Mouse (Mus musculus) regulatory T cell (primary cell): ENCODE data around the gene Ppef2.

ENCODE experiments used
- in situ Hi-C: fragments of 300-600 bp; cut with MboI, MseI; formaldehyde crosslinking; loops from one replicate; pipeline ENCODE4 v1.15.1; 2025; ENCODE audit warnings: high pct_unique_total_duplicates

The Ppef2 gene

GRCm38 (mm10) chr5:92239333-92240232, 16.5 kb downstream of the Ppef2 start:
- in situ Hi-C loops: no loop called here

GRCm38 (mm10) chr5:92234939-92235557, 21.0 kb downstream of the Ppef2 start:
- in situ Hi-C loops: no loop called here

DNA sequence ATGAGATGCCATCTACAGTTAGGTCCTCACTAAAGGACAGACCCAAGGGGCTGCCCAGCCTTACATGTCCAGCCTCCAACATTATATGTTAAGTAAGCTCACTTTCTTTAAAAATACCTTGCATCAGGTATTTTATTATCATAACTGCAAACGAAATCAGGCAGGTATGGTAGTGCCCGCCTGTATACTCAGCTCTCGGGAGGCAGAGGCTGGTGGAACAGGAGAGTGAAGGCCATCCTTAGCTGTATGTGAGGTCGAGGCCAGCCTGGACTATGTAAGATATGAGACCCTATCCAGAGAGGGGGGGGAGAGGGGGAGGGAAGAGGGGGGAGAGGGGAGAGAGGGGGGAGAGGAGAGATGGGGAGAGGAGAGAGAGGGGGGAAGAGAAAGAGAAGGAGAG, 22.7 kb downstream of the Ppef2 start:
- in situ Hi-C loops: no loop called here

GRCm38 (mm10) chr5:92231836-92232235, 24.2 kb downstream of the Ppef2 start:
- in situ Hi-C loops: no loop called here

DNA sequence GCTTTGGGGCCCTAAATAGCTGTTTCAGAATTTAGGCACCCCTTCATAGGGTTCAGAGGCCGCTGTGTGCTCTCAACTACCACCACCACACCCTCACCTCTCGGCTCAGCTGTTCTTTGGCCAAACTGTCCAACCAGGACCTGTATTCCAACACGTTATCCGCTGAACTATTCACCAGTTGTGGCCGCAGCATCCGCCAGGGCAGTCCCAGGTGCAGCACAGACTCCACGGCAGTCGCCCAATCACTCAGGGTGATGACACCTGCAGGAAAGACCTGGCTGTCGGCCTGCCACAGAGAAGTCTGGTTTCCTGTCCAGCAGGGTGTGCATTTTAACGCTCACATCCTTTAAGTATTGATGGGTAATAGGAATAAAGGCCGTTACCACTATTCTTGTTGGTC, 25.8 kb downstream of the Ppef2 start:
- in situ Hi-C loops: no loop called here

DNA sequence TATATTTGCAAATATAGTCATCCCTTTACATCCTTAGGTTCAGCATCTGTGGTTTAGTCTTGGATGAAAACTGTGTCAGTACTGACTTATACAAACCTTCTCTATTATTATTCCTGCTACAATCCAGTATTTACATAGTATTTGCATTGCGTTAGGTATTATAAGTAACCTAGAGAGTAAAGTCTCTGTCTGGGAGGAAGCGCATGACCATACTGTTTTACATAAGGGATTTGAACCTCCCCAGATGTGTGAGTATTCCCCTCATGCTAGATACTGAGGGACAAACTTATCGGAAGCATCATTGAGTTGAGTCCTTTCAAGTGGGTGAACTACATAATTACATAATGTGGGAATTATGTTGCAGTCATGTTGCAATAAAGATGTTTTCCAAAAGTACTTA, 26.6 kb downstream of the Ppef2 start:
- in situ Hi-C loops: no loop called here

- in situ Hi-C loops: no loop called here
These were observed 27.3 kb downstream of the Ppef2 start for GRCm38 (mm10) chr5:92228776-92229175.

- in situ Hi-C loops: no loop called here
These were observed 28.3 kb downstream of the Ppef2 start for GRCm38 (mm10) chr5:92227782-92228181.

- in situ Hi-C loops: no loop called here
These were observed 35.7 kb downstream of the Ppef2 start for GRCm38 (mm10) chr5:92220287-92220902.

- in situ Hi-C loops: no loop called here
These were observed 36.3 kb downstream of the Ppef2 start for GRCm38 (mm10) chr5:92219826-92220225.

GRCm38 (mm10) chr5:92218915-92219793, 36.9 kb downstream of the Ppef2 start:
- in situ Hi-C loops: no loop called here

DNA sequence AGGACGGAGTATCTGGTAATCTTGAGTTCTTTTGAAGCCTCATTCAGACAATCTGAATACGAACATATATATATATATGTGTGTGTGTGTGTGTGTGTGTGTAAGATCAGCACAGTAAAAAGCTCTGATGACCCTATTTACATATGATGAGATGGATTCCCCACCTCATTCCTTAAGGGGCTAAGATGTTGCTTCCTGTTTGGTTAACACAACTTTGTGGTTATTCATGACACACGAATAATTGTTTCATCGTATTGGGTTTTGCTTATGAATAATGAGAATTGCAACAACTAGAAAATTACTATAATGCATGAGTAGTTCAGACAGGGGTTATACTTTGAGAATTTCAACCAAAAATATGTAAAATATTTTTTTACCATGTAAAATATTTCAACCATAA, 40.8 kb downstream of the Ppef2 start, which contains the start of gene U90926:
Gene U90926 (minus strand): TSS at position 101 of the 400 bp plus-strand sequence.
- in situ Hi-C loops: no loop called here

DNA sequence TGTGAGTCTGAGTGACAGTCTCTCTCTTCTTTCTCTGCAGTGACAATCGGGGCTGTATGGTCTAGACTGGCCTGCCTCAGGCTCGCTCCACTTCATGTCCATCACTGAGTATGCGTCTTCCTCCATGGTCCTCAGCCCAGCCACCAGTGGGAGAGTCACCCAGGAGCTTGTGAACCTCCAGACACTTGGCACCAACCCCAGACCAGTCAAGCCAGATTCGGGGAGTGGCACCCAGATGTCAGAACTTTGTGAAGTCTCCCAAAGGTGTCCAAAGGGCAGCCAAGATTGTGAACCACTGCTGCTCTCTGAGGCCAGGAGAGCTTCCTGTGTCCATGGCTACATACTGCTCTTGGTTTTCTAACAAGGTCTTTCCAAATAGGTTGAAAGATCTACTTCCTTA, 43.8 kb downstream of the Ppef2 start:
- in situ Hi-C loops: no loop called here

DNA sequence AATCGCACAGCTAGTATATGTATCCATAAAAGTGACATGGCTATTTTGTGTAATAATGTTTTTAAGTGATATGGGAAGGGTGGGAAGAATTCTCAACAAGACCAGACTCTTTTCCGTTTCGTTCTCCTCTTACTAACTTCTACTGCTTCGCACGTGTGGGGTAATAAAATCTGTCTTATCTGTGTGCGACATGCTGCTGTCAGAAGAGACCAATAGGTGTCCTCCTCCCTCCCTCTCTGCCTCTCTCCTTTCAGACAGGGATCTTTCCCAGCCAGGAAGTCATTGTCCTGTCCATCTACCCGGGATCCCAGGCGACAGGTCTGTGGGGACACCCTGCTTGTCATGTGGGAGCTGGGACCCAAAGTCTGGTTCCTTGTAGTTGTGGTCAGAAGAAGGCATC, 45.9 kb downstream of the Ppef2 start:
- in situ Hi-C loops: no loop called here

DNA sequence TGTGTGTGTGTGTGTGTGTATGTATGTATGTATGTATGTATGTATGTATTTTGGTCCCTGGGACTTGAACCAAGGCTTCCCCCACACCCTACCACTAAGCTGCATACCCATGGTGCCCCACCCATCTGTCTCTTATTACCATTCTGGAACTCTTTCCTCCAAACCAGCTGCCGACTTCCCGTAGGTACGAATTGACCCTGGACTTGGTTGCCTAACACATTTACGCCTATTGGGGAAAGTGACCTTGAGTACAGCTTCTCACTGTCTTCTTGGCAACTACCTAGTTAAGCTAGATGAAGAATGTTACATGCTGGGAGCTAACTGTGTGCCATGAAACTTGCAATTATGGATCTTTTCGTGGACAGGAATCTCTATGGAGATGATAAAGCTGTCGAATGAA, 50.0 kb downstream of the Ppef2 start:
- in situ Hi-C loops: no loop called here

- in situ Hi-C loops: no loop called here
These were observed 50.4 kb downstream of the Ppef2 start for GRCm38 (mm10) chr5:92205706-92206105.

DNA sequence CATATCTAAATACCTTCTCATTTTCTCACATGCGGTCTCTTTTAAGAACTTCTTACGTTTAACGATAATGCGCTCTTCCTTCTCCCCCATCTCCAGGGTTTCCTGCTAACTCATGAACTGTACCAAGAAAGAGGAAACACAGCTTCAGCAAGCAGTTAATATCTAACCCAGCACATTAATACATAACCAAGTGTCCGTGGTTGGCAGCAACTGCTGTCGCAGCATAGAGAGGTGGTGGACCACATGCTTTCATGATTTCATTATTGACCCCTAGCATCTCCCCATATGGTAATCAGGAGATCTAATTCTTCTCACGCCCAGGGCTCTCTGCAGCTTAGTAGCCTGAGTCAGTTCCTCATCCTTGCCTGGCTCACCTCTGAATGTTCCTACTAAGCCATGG, 50.9 kb downstream of the Ppef2 start:
- in situ Hi-C loops: no loop called here

- in situ Hi-C loops: no loop called here
These were observed 51.7 kb downstream of the Ppef2 start for GRCm38 (mm10) chr5:92204162-92205036.

DNA sequence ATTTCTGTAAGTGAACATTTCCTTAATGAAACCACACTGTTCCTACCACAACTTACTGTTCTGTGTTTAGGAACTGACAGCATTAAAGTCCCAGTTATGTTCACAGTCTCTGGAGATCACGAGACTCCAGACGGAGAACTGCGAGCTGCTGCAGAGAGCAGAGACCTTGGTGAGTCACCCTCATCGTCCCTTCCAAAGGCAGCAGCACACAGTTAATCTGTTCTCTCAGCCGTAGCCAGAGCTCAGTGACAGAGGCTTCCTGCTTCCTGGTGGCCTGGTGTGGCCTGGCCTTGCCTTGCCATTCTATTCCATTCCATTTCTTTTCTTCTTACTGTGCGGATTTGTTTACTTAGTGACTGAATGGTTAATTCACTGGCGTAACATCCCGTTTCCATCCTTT, 57.8 kb downstream of the Ppef2 start:
- in situ Hi-C loops: loop anchor here (5.0 kb wide), 1 partner anchor 89 kb away; no protein-coding TSS in a partner anchor
